Mouse (Mus musculus): Measurements from ENCODE around the gene Olfr943. TPM values are rescaled to one million over a fixed set of nuclear protein-coding genes. Genes with fewer than 3 reads are reported as not detected.

Olfr943 gene
- polyA plus RNA-seq (2015; fragmentation: Nextera tagmentation; extraction: Ambion mirVana), result not detected in 2 replicates

DNA sequence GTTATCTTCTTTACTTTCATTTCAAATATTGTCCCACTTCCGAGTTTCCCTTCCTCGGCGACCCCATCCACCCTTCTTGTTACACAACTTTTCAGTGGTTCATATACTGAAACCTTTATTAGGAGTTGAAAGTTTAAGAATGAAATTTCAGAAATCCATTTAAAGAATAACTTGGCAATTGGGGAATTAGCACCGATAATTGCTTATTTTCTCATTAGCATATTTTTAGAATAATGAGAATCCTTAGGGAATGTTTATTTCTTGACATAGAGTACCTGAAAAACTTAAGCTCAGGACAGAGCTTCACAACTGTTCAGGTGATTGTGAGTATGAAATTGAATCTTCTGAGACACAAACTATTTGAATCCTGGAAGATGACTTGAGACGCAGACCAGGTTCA, at the start of gene Olfr943:
Olfr943 (plus strand) TSS at position 301 of the 400 bp plus-strand sequence.
- no peaks in the 10 kb centered on the region for H3K9me3 ChIP-seq (ENCODE audit: control insufficient read depth, low read length)
- 90% methylated on average over 5 of the region's 5 CpGs for WGBS
- H3K9ac ChIP-seq (ENCODE audit: low read depth, low read length), result no peak within 1 kb of the TSS
- no peaks in the 10 kb centered on the region for H3K27me3 ChIP-seq (replicated peaks; ENCODE audit: control insufficient read depth, insufficient read depth, low read length)
- no peak within 1 kb of the TSS for H3K27ac ChIP-seq (ENCODE audit: low read length)
- H3K4me1 ChIP-seq (ENCODE audit: control insufficient read depth, insufficient read depth, low read length), result no peaks in the 10 kb centered on the region
- no peak for ATAC-seq
- no peaks in the 10 kb centered on the region for H3K36me3 ChIP-seq (ENCODE audit: control insufficient read depth, insufficient read depth, low read length)
- H3K4me3 ChIP-seq (ENCODE audit: low read length), result no peak within 1 kb of the TSS
- H3K4me2 ChIP-seq (ENCODE audit: low read depth, low read length), result no peak within 1 kb of the TSS

DNA sequence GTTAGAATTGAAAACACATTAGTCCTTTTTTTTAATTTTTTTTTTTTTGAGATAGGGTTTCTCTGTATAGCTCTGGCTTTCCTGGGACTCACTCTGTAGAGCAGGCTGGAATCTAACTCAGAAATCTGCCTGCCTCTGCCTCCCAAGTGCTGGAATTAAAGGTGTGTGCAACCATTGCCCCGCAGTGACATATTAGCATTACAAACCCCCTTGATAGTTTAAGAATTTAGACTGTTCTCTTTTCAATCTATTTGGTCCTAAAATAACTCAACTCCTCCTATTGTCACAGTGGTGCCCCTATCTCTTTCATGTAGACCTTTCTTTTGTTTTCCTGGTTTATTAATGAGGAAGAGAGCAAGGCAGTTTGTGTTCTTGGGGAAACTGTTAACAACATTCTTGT, 38.8 kb upstream of the Olfr943 start:
- H3K27ac ChIP-seq (ENCODE audit: low read length), result no peak overlapping the region
- no peak overlapping the region for H3K4me2 ChIP-seq (ENCODE audit: low read depth, low read length)
- ATAC-seq, result no peak
- H3K9ac ChIP-seq (ENCODE audit: low read depth, low read length), result no peak overlapping the region
- no peaks in the 10 kb centered on the region for H3K4me1 ChIP-seq (ENCODE audit: control insufficient read depth, insufficient read depth, low read length)
- H3K36me3 ChIP-seq (ENCODE audit: control insufficient read depth, insufficient read depth, low read length), result no peaks in the 10 kb centered on the region
- no peaks in the 10 kb centered on the region for H3K27me3 ChIP-seq (replicated peaks; ENCODE audit: control insufficient read depth, insufficient read depth, low read length)
- H3K4me3 ChIP-seq (ENCODE audit: low read length), result no peak overlapping the region
- WGBS, result 71% methylated on average over 1 of the region's 1 CpGs
- no peaks in the 10 kb centered on the region for H3K9me3 ChIP-seq (ENCODE audit: control insufficient read depth, low read length)

DNA sequence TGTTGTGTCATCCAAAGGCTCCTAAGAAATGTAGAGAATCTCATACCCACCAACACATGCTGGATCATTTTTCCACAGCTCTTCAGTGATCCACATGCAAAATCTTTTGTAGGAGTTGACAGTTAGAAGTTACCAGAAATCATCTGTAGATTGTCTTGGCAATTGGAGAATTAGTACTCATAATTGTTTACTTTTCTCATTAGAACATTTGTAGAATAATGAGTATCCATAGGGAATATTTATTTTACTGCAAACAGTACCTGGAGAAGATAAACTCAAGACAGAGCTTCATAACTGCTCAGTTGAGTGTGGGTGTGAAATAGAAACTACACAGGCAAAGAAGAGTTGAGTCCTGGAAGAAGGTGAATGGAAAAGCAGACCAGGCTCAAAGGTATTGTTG, 38.3 kb upstream of the Olfr943 start, which contains the start of gene Olfr27:
Olfr27 (plus strand) TSS at position 301 of the 400 bp plus-strand sequence.
- Histone ChIP-seq H3K9ac (ENCODE audit: low read depth, low read length) (no peak within 1 kb of the TSS), H3K9me3 (ENCODE audit: control insufficient read depth, low read length) (no peaks in the 10 kb centered on the region), H3K4me3 (ENCODE audit: low read length) (no peak within 1 kb of the TSS), H3K4me2 (ENCODE audit: low read depth, low read length) (no peak within 1 kb of the TSS), H3K4me1 (ENCODE audit: control insufficient read depth, insufficient read depth, low read length) (no peaks in the 10 kb centered on the region), H3K36me3 (ENCODE audit: control insufficient read depth, insufficient read depth, low read length) (no peaks in the 10 kb centered on the region), H3K27ac (ENCODE audit: low read length) (no peak within 1 kb of the TSS), H3K27me3 (replicated peaks; ENCODE audit: control insufficient read depth, insufficient read depth, low read length) (no peaks in the 10 kb centered on the region)
- no peak for ATAC-seq

DNA sequence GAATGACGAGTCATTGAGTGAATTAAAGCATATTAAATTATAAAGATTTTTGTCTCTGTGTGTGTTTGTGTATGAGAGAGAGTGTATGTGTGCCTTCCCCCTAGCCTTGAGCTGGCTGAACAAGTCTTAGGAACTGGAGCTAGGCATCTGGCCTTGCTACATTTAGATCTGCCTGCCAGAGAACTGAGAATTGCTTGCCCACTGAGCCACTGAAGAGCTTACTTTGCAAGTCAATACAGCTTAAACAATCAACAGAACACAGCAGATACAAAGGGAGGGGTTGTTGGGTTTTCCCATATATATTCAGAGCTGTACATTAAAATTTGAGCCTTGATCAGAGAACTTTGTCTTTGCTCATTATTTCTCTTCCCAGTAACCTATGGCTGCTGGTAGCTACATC, 13.7 kb upstream of the Olfr943 start:
- no peak overlapping the region for H3K4me3 ChIP-seq (ENCODE audit: low read length)

DNA sequence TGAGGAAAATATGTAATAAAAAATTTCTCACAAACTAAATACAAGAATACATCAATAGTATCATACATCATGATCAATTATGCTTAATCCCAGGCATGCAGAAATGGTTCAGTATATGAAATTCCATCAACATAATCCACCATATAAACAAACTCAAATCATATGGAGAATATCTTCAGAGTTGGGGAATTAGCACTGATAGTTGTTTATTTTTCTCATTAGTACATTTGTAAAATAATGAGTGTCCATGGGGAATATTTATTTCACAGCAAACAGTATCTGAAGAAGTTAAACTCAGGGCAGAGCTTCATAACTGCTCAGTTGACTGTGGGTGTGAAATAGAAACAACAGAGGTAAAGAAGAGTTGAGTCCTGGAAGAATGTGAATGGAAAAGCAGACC, 35.5 kb downstream of the Olfr943 start, which contains the start of gene Olfr944:
Olfr944 (plus strand) TSS at position 301 of the 400 bp plus-strand sequence.
- Histone ChIP-seq H3K27me3 (replicated peaks; ENCODE audit: control insufficient read depth, insufficient read depth, low read length) (no peaks in the 10 kb centered on the region), H3K9me3 (ENCODE audit: control insufficient read depth, low read length) (no peaks in the 10 kb centered on the region), H3K4me2 (ENCODE audit: low read depth, low read length) (no peak within 1 kb of the TSS), H3K27ac (ENCODE audit: low read length) (no peak within 1 kb of the TSS), H3K9ac (ENCODE audit: low read depth, low read length) (no peak within 1 kb of the TSS), H3K4me3 (ENCODE audit: low read length) (no peak within 1 kb of the TSS), H3K4me1 (ENCODE audit: control insufficient read depth, insufficient read depth, low read length) (no peaks in the 10 kb centered on the region), H3K36me3 (ENCODE audit: control insufficient read depth, insufficient read depth, low read length) (no peaks in the 10 kb centered on the region)
- no peak for ATAC-seq

More for the DNA sequence above, 13.7 kb upstream of the Olfr943 start:
- Histone ChIP-seq H3K4me2 (ENCODE audit: low read depth, low read length) (no peak overlapping the region), H3K9me3 (ENCODE audit: control insufficient read depth, low read length) (no peaks in the 10 kb centered on the region), H3K27me3 (replicated peaks; ENCODE audit: control insufficient read depth, insufficient read depth, low read length) (no peaks in the 10 kb centered on the region), H3K9ac (ENCODE audit: low read depth, low read length) (no peak overlapping the region), H3K36me3 (ENCODE audit: control insufficient read depth, insufficient read depth, low read length) (no peaks in the 10 kb centered on the region), H3K4me1 (ENCODE audit: control insufficient read depth, insufficient read depth, low read length) (no peaks in the 10 kb centered on the region), H3K27ac (ENCODE audit: low read length) (no peak overlapping the region)
- no peak for ATAC-seq
- WGBS, result 54% methylated on average over 1 of the region's 1 CpGs

Other genes starting within 250 kb of the Olfr943 start
- not detected in 2 replicates for gene Olfr930, start 236.5 kb upstream of the Olfr943 start, polyA plus RNA-seq (2015; fragmentation: Nextera tagmentation; extraction: Ambion mirVana)
- not detected in 2 replicates for gene Olfr933, start 194.0 kb upstream of the Olfr943 start, polyA plus RNA-seq (2015; fragmentation: Nextera tagmentation; extraction: Ambion mirVana)
- gene Olfr934, start 178.0 kb upstream of the Olfr943 start, polyA plus RNA-seq (2015; fragmentation: Nextera tagmentation; extraction: Ambion mirVana), result not detected in 2 replicates
- not detected in 2 replicates for gene Olfr935, start 166.6 kb upstream of the Olfr943 start, polyA plus RNA-seq (2015; fragmentation: Nextera tagmentation; extraction: Ambion mirVana)
- gene Olfr146, start 142.9 kb upstream of the Olfr943 start, polyA plus RNA-seq (2015; fragmentation: Nextera tagmentation; extraction: Ambion mirVana), result not detected in 2 replicates
- gene Olfr937, start 101.4 kb upstream of the Olfr943 start, polyA plus RNA-seq (2015; fragmentation: Nextera tagmentation; extraction: Ambion mirVana), result not detected in 2 replicates
- gene Olfr938, start 87.4 kb upstream of the Olfr943 start, polyA plus RNA-seq (2015; fragmentation: Nextera tagmentation; extraction: Ambion mirVana), result not detected in 2 replicates
- gene Olfr27, start 38.2 kb upstream of the Olfr943 start, polyA plus RNA-seq (2015; fragmentation: Nextera tagmentation; extraction: Ambion mirVana), result not detected in 2 replicates
- gene Olfr944, start 35.6 kb downstream of the Olfr943 start, polyA plus RNA-seq (2015; fragmentation: Nextera tagmentation; extraction: Ambion mirVana), result not detected in 2 replicates
- not detected in 2 replicates for gene Olfr1537, start 83.7 kb downstream of the Olfr943 start, polyA plus RNA-seq (2015; fragmentation: Nextera tagmentation; extraction: Ambion mirVana)
- gene Olfr945, start 110.5 kb downstream of the Olfr943 start, polyA plus RNA-seq (2015; fragmentation: Nextera tagmentation; extraction: Ambion mirVana), result not detected in 2 replicates
- gene Olfr948, start 159.7 kb downstream of the Olfr943 start, polyA plus RNA-seq (2015; fragmentation: Nextera tagmentation; extraction: Ambion mirVana), result not detected in 2 replicates
- not detected in 2 replicates for gene Olfr951, start 221.1 kb downstream of the Olfr943 start, polyA plus RNA-seq (2015; fragmentation: Nextera tagmentation; extraction: Ambion mirVana)